Mouse (Mus musculus) midbrain, embryonic 11.5 days (tissue): ENCODE measurements at regions not wholly inside any gene's neighbourhood (a gene's known extent, or its start where the extent isn't known, plus 50 kb on each side); places are given as distances from the start of the nearest gene placed in this dataset.

Experiments used
- ATAC-seq: fragments of 200-750 bp; cut with Nextera tagmentation; 2 replicates; pipeline ENCODE4 v1.8.0; 2017; ENCODE audit warnings: moderate TSS enrichment, moderate library complexity; ENCODE audit not compliant: low FRiP score
- DNase-seq: peaks from one replicate; pipeline ENCODE4 v3.0.0; 2015; ENCODE audit warnings: low spot score; ENCODE audit errors: missing footprints
- H3K27ac ChIP-seq: fragments of 300-500 bp; sonication (generic); 2 replicates; pipeline ENCODE4 v1.5.1; 2014; ENCODE audit warnings: low read depth, low read length
- H3K27me3 ChIP-seq: fragments of 300-500 bp; sonication (generic); 2 replicates; pipeline ENCODE4 v1.6.1; 2014; ENCODE audit warnings: mild to moderate bottlenecking, low read length, moderate library complexity, mixed read lengths; ENCODE audit not compliant: control insufficient read depth, insufficient read depth
- H3K36me3 ChIP-seq: fragments of 300-500 bp; sonication (generic); 2 replicates; pipeline ENCODE4 v1.6.1; 2014; ENCODE audit warnings: mild to moderate bottlenecking, low read length, moderate library complexity, mixed read lengths; ENCODE audit not compliant: control insufficient read depth, insufficient read depth
- H3K4me1 ChIP-seq: fragments of 300-500 bp; sonication (generic); 2 replicates; pipeline ENCODE4 v1.6.1; 2014; ENCODE audit warnings: low read length; ENCODE audit not compliant: control insufficient read depth, insufficient read depth
- H3K4me2 ChIP-seq: fragments of 300-500 bp; sonication (generic); 2 replicates; pipeline ENCODE4 v1.6.1; 2014; ENCODE audit warnings: mild to moderate bottlenecking, moderate library complexity
- H3K4me3 ChIP-seq: fragments of 300-500 bp; sonication (generic); 2 replicates; pipeline ENCODE4 v1.5.1; 2014; ENCODE audit warnings: low read depth, low read length
- H3K9ac ChIP-seq: fragments of 300-500 bp; sonication (generic); 2 replicates; pipeline ENCODE4 v1.6.1; 2014; ENCODE audit warnings: low read length
- H3K9me3 ChIP-seq: fragments of 300-500 bp; sonication (generic); 2 replicates; pipeline ENCODE4 v1.6.1; 2016; ENCODE audit warnings: low read length; ENCODE audit not compliant: control insufficient read depth
- WGBS: fragments of 180-500 bp; shearing (Covaris S2); extraction: QIAGEN DNeasy Blood & Tissue Kit; methylation state at CpG from one replicate; pipeline ENCODE4 v1.1.7; 2014; 5-methylcytosine and 5-hydroxymethylcytosine counted together

GRCm38 (mm10) chr5:46960749-46961148 is 1022.2 kb upstream of the Slit2 start:
- Histone ChIP-seq H3K9me3 (no peaks in the 10 kb centered on the region; the same call in 1 of the 2 replicates), H3K4me1 (no peaks in the 10 kb centered on the region), H3K4me3 (no peak overlapping the region), H3K27ac (no peak overlapping the region), H3K27me3 (no peaks in the 10 kb centered on the region), H3K9ac (no peak overlapping the region), H3K36me3 (no peaks in the 10 kb centered on the region), H3K4me2 (no peak overlapping the region)
- ATAC-seq (peak; percentile 44; the same call in 1 of the 2 replicates), DNase-seq (peak; percentile 75)
- 60% methylated on average over 2 of the region's 2 CpGs for WGBS

GRCm38 (mm10) chr5:46926324-46926723 is 1056.6 kb upstream of the Slit2 start:
- Histone ChIP-seq H3K27ac (no peak overlapping the region), H3K27me3 (no peaks in the 10 kb centered on the region), H3K4me1 (no peaks in the 10 kb centered on the region), H3K9me3 (no peaks in the 10 kb centered on the region), H3K9ac (no peak overlapping the region), H3K4me2 (no peak overlapping the region), H3K36me3 (no peaks in the 10 kb centered on the region), H3K4me3 (no peak overlapping the region)
- ATAC-seq (no peak), DNase-seq (no peak)
- WGBS = 93% methylated on average over 7 of the region's 7 CpGs

- no peak for ATAC-seq
- Histone ChIP-seq H3K9me3 (no peaks in the 10 kb centered on the region), H3K27ac (no peak overlapping the region), H3K9ac (no peak overlapping the region), H3K4me2 (no peak overlapping the region), H3K4me3 (no peak overlapping the region), H3K27me3 (no peaks in the 10 kb centered on the region), H3K4me1 (no peaks in the 10 kb centered on the region), H3K36me3 (no peaks in the 10 kb centered on the region)
- DNase-seq = no peak
- WGBS = 78% methylated on average over 2 of the region's 2 CpGs
Measured at GRCm38 (mm10) chr5:46901909-46902308, 1044.5 kb upstream of the Lcorl start.

- Histone ChIP-seq H3K4me1 (no peaks in the 10 kb centered on the region), H3K4me3 (no peak overlapping the region), H3K36me3 (no peaks in the 10 kb centered on the region), H3K27me3 (no peaks in the 10 kb centered on the region), H3K9ac (no peak overlapping the region), H3K9me3 (no peaks in the 10 kb centered on the region), H3K4me2 (no peak overlapping the region), H3K27ac (no peak overlapping the region)
- DNase-seq = no peak
- ATAC-seq = no peak
- 85% methylated on average over 2 of the region's 2 CpGs for WGBS
Measured at GRCm38 (mm10) chr5:46894037-46894436, 1036.6 kb upstream of the Lcorl start.

GRCm38 (mm10) chr5:46883956-46884355 is 1026.5 kb upstream of the Lcorl start:
- Histone ChIP-seq H3K9me3 (no peaks in the 10 kb centered on the region), H3K27ac (no peak overlapping the region), H3K9ac (no peak overlapping the region), H3K4me1 (no peaks in the 10 kb centered on the region), H3K36me3 (no peaks in the 10 kb centered on the region), H3K4me3 (no peak overlapping the region), H3K4me2 (no peak overlapping the region), H3K27me3 (no peaks in the 10 kb centered on the region)
- no peak for ATAC-seq
- DNase-seq = no peak

GRCm38 (mm10) chr5:46856837-46857236 is 999.4 kb upstream of the Lcorl start:
- no peak overlapping the region for H3K4me3 ChIP-seq
- no peaks in the 10 kb centered on the region for H3K27me3 ChIP-seq
- no peak overlapping the region for H3K9ac ChIP-seq
- no peaks in the 10 kb centered on the region for H3K36me3 ChIP-seq
- no peaks in the 10 kb centered on the region for H3K9me3 ChIP-seq
- ATAC-seq (no peak), DNase-seq (no peak)
- no peak overlapping the region for H3K27ac ChIP-seq
- no peaks in the 10 kb centered on the region for H3K4me1 ChIP-seq
- no peak overlapping the region for H3K4me2 ChIP-seq

GRCm38 (mm10) chr5:46845175-46845574 is 987.8 kb upstream of the Lcorl start:
- DNase-seq (no peak), ATAC-seq (no peak)
- WGBS = 75% methylated on average over 2 of the region's 2 CpGs
- Histone ChIP-seq H3K4me2 (no peak overlapping the region), H3K27ac (no peak overlapping the region), H3K9ac (no peak overlapping the region), H3K4me3 (no peak overlapping the region), H3K27me3 (no peaks in the 10 kb centered on the region), H3K36me3 (no peaks in the 10 kb centered on the region), H3K9me3 (no peaks in the 10 kb centered on the region), H3K4me1 (no peaks in the 10 kb centered on the region)

GRCm38 (mm10) chr5:46836810-46837209 is 979.4 kb upstream of the Lcorl start:
- no peak overlapping the region for H3K27ac ChIP-seq
- H3K4me2 ChIP-seq = no peak overlapping the region
- H3K9ac ChIP-seq = no peak overlapping the region
- no peaks in the 10 kb centered on the region for H3K9me3 ChIP-seq
- WGBS = 92% methylated on average over 4 of the region's 4 CpGs
- DNase-seq (no peak), ATAC-seq (no peak)
- H3K27me3 ChIP-seq = peaks cover 10% of the 10 kb centered on the region
- no peaks in the 10 kb centered on the region for H3K36me3 ChIP-seq
- no peaks in the 10 kb centered on the region for H3K4me1 ChIP-seq
- no peak overlapping the region for H3K4me3 ChIP-seq

- H3K36me3 ChIP-seq = no peaks in the 10 kb centered on the region
- no peak overlapping the region for H3K9ac ChIP-seq
- H3K4me3 ChIP-seq = no peak overlapping the region
- H3K9me3 ChIP-seq = no peaks in the 10 kb centered on the region
- WGBS = 11% methylated on average over 9 of the region's 9 CpGs
- no peak overlapping the region for H3K4me2 ChIP-seq
- peaks cover 9% of the 10 kb centered on the region; the same call in 1 of the 2 replicates for H3K4me1 ChIP-seq
- DNase-seq (peak; percentile 89), ATAC-seq (peak; percentile 95)
- no peak overlapping the region for H3K27ac ChIP-seq
- peaks cover 28% of the 10 kb centered on the region for H3K27me3 ChIP-seq
Measured at GRCm38 (mm10) chr5:46830797-46831618, 973.6 kb upstream of the Lcorl start.
